ENCODE assay signal across 7 mouse cellular contexts in genomic region chr4:63215993-63216531, GRCm38 (mm10). TPM values are rescaled to one million over a fixed set of nuclear protein-coding genes. Genes with fewer than 3 reads are reported as not detected.
A peak's percentile ranks its signal among the peaks of the same experiment; 100 is the strongest.
DNase-seq lines count a peak whose midpoint lies in the region; ATAC-seq and TF ChIP-seq lines count a peak whose summit lies in the region.

No protein-coding gene starts in this region.

- peak overlapping the region; percentile 62 to 87 for H3K4me3 ChIP-seq in ES-E14 (ENCODE audit: insufficient read depth in 1 of 2, low read depth in 1 of 2, low read length in 2 of 2, poor library complexity in 1 of 2, severe bottlenecking in 1 of 2)
- H3K4me3 ChIP-seq in forebrain, embryonic 15.5 days, result peak overlapping the region; percentile 62
- H3K4me3 ChIP-seq in hindbrain, embryonic 16.5 days (ENCODE audit: low read length), result peak overlapping the region; percentile 68
- H3K4me3 ChIP-seq in liver, embryonic 12.5 days, result peak overlapping the region; percentile 60
- H3K4me3 ChIP-seq in neural tube, embryonic 12.5 days, result peak overlapping the region; percentile 69

- H3K4me2 ChIP-seq in forebrain, embryonic 15.5 days (replicated peaks), result peak overlapping the region; percentile 100
- H3K4me2 ChIP-seq in hindbrain, embryonic 16.5 days (ENCODE audit: low read length), result peak overlapping the region; percentile 100
- H3K4me2 ChIP-seq in liver, embryonic 12.5 days, result peak overlapping the region; percentile 70
- peak overlapping the region; percentile 100 for H3K4me2 ChIP-seq in neural tube, embryonic 12.5 days (replicated peaks)

- H3K9me3 ChIP-seq in ES-E14 (ENCODE audit: control insufficient read depth, insufficient read depth, low read depth, low read length), result no peaks in the 10 kb centered on the region
- no peaks in the 10 kb centered on the region for H3K9me3 ChIP-seq in forebrain, embryonic 15.5 days
- H3K9me3 ChIP-seq in hindbrain, embryonic 16.5 days (ENCODE audit: control insufficient read depth, low read length), result no peaks in the 10 kb centered on the region
- H3K9me3 ChIP-seq in liver, embryonic 12.5 days (replicated peaks), result no peaks in the 10 kb centered on the region
- H3K9me3 ChIP-seq in neural tube, embryonic 12.5 days, result no peaks in the 10 kb centered on the region

- H3K36me3 ChIP-seq in ES-E14 (ENCODE audit: control insufficient read depth, insufficient read depth, low read length, poor library complexity, severe bottlenecking), result no peaks in the 10 kb centered on the region
- H3K36me3 ChIP-seq in forebrain, embryonic 15.5 days, result no peaks in the 10 kb centered on the region
- no peaks in the 10 kb centered on the region for H3K36me3 ChIP-seq in hindbrain, embryonic 16.5 days (ENCODE audit: control insufficient read depth, insufficient read depth, low read length)
- H3K36me3 ChIP-seq in liver, embryonic 12.5 days, result no peaks in the 10 kb centered on the region
- H3K36me3 ChIP-seq in neural tube, embryonic 12.5 days, result no peaks in the 10 kb centered on the region

- no peak overlapping the region for H3K27ac ChIP-seq in ES-E14 (ENCODE audit: insufficient read depth, low read depth, low read length, poor library complexity, severe bottlenecking)
- no peak overlapping the region for H3K27ac ChIP-seq in forebrain, embryonic 15.5 days (replicated peaks)
- H3K27ac ChIP-seq in hindbrain, embryonic 16.5 days (ENCODE audit: low read depth, low read length), result no peak overlapping the region
- H3K27ac ChIP-seq in liver, embryonic 12.5 days, result 0 out of 2 replicates have a peak overlapping the region, but pooled peaks have one; percentile 25
- H3K27ac ChIP-seq in neural tube, embryonic 12.5 days, result no peak overlapping the region

- peak overlapping the region; percentile 67; the same call in 1 of the 2 replicates for H3K9ac ChIP-seq in ES-E14 (ENCODE audit: insufficient read depth, low read depth, low read length, poor library complexity, severe bottlenecking)
- peak overlapping the region; percentile 53 for H3K9ac ChIP-seq in forebrain, embryonic 15.5 days (replicated peaks)
- peak overlapping the region; percentile 75 for H3K9ac ChIP-seq in hindbrain, embryonic 16.5 days (ENCODE audit: low read depth, low read length)
- H3K9ac ChIP-seq in liver, embryonic 12.5 days, result peak overlapping the region; percentile 65
- H3K9ac ChIP-seq in neural tube, embryonic 12.5 days, result peak overlapping the region; percentile 83

- WGBS in forebrain, embryonic 15.5 days, result 1% methylated on average over 24 of the region's 24 CpGs
- WGBS in hindbrain, embryonic 16.5 days, result 2% methylated on average over 24 of the region's 24 CpGs
- 6% methylated on average over 24 of the region's 24 CpGs for WGBS in liver, embryonic 12.5 days (ENCODE audit: insufficient replicate concordance)
- 2% methylated on average over 24 of the region's 24 CpGs for WGBS in neural tube, embryonic 12.5 days

- H3K27me3 ChIP-seq in forebrain, embryonic 15.5 days, result peaks cover 46% of the 10 kb centered on the region
- H3K27me3 ChIP-seq in hindbrain, embryonic 16.5 days (replicated peaks; ENCODE audit: control insufficient read depth, insufficient read depth, low read length), result peaks cover 34% of the 10 kb centered on the region
- H3K27me3 ChIP-seq in liver, embryonic 12.5 days (replicated peaks), result peaks cover 71% of the 10 kb centered on the region
- peaks cover 41% of the 10 kb centered on the region for H3K27me3 ChIP-seq in neural tube, embryonic 12.5 days (replicated peaks)

- peak; percentile 67 for DNase-seq in ES-E14 (ENCODE audit: low read depth, low spot score)
- peak; percentile 67 for DNase-seq in adrenal gland, postnatal 10 days
- DNase-seq in frontal cortex, postnatal 36 days (ENCODE audit: low spot score in 2 of 2), result no peak

- peak; percentile 47 for ATAC-seq in forebrain, embryonic 15.5 days (replicated peaks)
- peak; percentile 44 for ATAC-seq in hindbrain, embryonic 16.5 days
- ATAC-seq in liver, embryonic 12.5 days, result peak; percentile 19; the same call in 1 of the 2 replicates
- ATAC-seq in neural tube, embryonic 12.5 days (ENCODE audit: low FRiP score, low read depth), result peak; percentile 79

- H3K4me1 ChIP-seq in ES-E14 (ENCODE audit: control insufficient read depth in 2 of 2, insufficient read depth in 2 of 2, low read length in 2 of 2, poor library complexity in 1 of 2), result no peaks in the 10 kb centered on the region
- H3K4me1 ChIP-seq in forebrain, embryonic 15.5 days, result peaks cover 31% of the 10 kb centered on the region
- peaks cover 22% of the 10 kb centered on the region for H3K4me1 ChIP-seq in hindbrain, embryonic 16.5 days (ENCODE audit: control insufficient read depth, insufficient read depth, low read depth, low read length)
- 0 out of 2 replicates have a peak, but pooled peaks cover 9% of the 10 kb centered on the region for H3K4me1 ChIP-seq in liver, embryonic 12.5 days
- H3K4me1 ChIP-seq in neural tube, embryonic 12.5 days, result peaks cover 26% of the 10 kb centered on the region

- in situ Hi-C loops in ES-E14 (cut with MboI; ENCODE audit: low sequenced_read_pairs in 2 of 2, unreplicated experiment in 2 of 2), result no loop called here

TF ChIP-seq in ES-E14, 5 proteins besides CTCF, POLR2A, EP300 and RAD21:
- no peak for TF ChIP-seq ZC3H11A (IDR thresholded peaks at IDR 0.05; ENCODE audit: borderline replicate concordance, low read depth, low read length)
- TF ChIP-seq CHD2 (IDR thresholded peaks at IDR 0.05; ENCODE audit: low read depth, low read length), result no peak
TF ChIP-seq in ES-E14: peak in this region for 0.

RNA-seq across cellular contexts. Expression of gene Col27a1, which starts 2.3 kb away (rescaled TPM):
- total RNA-seq in ES-E14 (2012; rRNA removed), result 1.0 and 2.4 TPM in 2 replicates
- 10 to 100 TPM; 11.4 to 15.2 TPM for total RNA-seq in adrenal gland, postnatal 10 days (2021)
- polyA plus RNA-seq in forebrain, embryonic 15.5 days (2015; fragmentation: Nextera tagmentation; extraction: Ambion mirVana), result 1.3 and 1.4 TPM in 2 replicates
- 2.7 and 3.1 TPM in 2 replicates for polyA plus RNA-seq in hindbrain, embryonic 16.5 days (2015; fragmentation: Nextera tagmentation; extraction: Ambion mirVana)
- 2.3 and 2.7 TPM in 2 replicates for polyA plus RNA-seq in liver, embryonic 12.5 days (2016; fragmentation: Nextera tagmentation; extraction: Ambion mirVana)
- polyA plus RNA-seq in neural tube, embryonic 12.5 days (2016; fragmentation: Nextera tagmentation; extraction: Ambion mirVana), result 4.6 and 5.4 TPM in 2 replicates

RNA-seq across cellular contexts. Expression of gene Kif12, which starts 44.1 kb away (rescaled TPM):
- not detected in 2 replicates for total RNA-seq in ES-E14 (2012; rRNA removed)
- under 1 TPM in 1 of 2 experiments, not detected in 1; 0.45 TPM for total RNA-seq in adrenal gland, postnatal 10 days (2021)
- polyA plus RNA-seq in forebrain, embryonic 15.5 days (2015; fragmentation: Nextera tagmentation; extraction: Ambion mirVana), result not detected in 2 replicates
- not detected in 2 replicates for polyA plus RNA-seq in hindbrain, embryonic 16.5 days (2015; fragmentation: Nextera tagmentation; extraction: Ambion mirVana)
- 7.1 and 7.2 TPM in 2 replicates for polyA plus RNA-seq in liver, embryonic 12.5 days (2016; fragmentation: Nextera tagmentation; extraction: Ambion mirVana)
- polyA plus RNA-seq in neural tube, embryonic 12.5 days (2016; fragmentation: Nextera tagmentation; extraction: Ambion mirVana), result not detected in 2 replicates

Comparison
In these comparisons a context has a peak if more than half of its experiments do, and no peak if none do; other contexts are left out.
1. DNase-seq: peak in ES-E14 (single experiment) and adrenal gland, postnatal 10 days (single experiment); none in frontal cortex, postnatal 36 days (0 of 2).
2. ATAC-seq: peak in every context shown above with its lines; median percentile 79 in neural tube, embryonic 12.5 days; 47 in forebrain, embryonic 15.5 days; 44 in hindbrain, embryonic 16.5 days; 19 in liver, embryonic 12.5 days.
3. Peak in every context shown above with its lines, with median percentiles within 50 percentile points of each other: H3K4me3 ChIP-seq, H3K9ac ChIP-seq and H3K4me2 ChIP-seq.